Mouse (Mus musculus): ENCODE data around the gene Htt. TPM values are rescaled to one million over a fixed set of nuclear protein-coding genes. Genes with fewer than 3 reads are reported as not detected.
A peak's percentile ranks its signal among the peaks of the same experiment; 100 is the strongest.

Htt gene
- polyA plus RNA-seq, 1 experiment from 2014 or later, result 4.8 TPM

DNA sequence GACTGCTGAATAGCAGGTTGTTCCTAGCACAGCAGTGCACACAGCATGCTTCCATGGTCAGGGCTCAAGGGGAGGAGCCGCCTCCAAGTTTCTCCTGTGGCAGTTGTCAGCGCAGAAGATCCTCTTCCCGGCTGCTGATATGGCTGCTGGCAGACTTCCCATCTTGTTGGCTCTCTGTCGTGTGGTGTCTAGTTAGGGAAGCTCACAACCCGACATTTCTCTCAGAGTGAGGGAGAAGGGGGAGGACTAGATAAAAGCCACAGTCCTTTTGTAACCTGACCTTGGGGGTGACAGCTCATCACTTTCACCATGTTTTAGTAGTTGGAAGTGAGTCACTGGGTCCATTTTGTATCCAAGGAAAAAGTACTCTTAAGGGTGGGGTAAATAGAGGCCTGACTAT, 194.1 kb downstream of the Htt start:
- Histone ChIP-seq H3K4me2 (no peak overlapping the region), H3K9me3 (replicated peaks) (no peaks in the 10 kb centered on the region), H3K36me3 (peaks cover 5% of the 10 kb centered on the region; the same call in 1 of the 2 replicates), H3K27me3 (no peaks in the 10 kb centered on the region), H3K4me1 (replicated peaks) (peaks cover 83% of the 10 kb centered on the region), H3K27ac (0 out of 2 replicates have a peak overlapping the region, but pooled peaks have one; percentile 18), H3K9ac (0 out of 2 replicates have a peak overlapping the region, but pooled peaks have one; percentile 4), H3K4me3 (replicated peaks) (no peak overlapping the region)
- DNase-seq (no peak), ATAC-seq (ENCODE audit: low read depth) (no peak)
- WGBS (ENCODE audit: insufficient replicate concordance), result 41% methylated on average over 5 of the region's 5 CpGs

DNA sequence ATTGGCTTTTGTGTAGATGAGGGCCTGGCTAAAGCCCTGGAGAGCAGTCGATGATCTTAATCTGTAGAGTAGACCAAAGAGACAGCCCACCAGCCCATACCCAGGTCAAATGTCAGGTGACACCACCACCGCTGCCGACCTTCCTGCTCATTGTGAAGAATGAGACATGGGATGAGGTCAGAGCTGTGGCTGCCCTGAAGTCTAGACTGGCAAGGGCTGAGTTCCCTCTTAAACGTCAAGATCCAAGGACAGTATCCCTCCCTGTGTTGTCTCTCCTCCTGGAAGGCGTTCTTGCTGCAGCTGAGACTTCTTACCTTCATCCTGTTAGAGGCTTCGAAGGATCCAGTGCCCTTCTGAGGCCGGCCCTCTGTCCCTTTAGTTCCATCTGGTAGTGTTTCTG, 194.6 kb downstream of the Htt start:
- no peak for DNase-seq
- no peak for ATAC-seq (ENCODE audit: low read depth)
- 0 out of 2 replicates have a peak overlapping the region, but pooled peaks have one; percentile 18 for H3K27ac ChIP-seq
- H3K4me3 ChIP-seq (replicated peaks), result no peak overlapping the region
- WGBS (ENCODE audit: insufficient replicate concordance), result 77% methylated on average over 7 of the region's 7 CpGs
- no peak overlapping the region for H3K9ac ChIP-seq
- no peaks in the 10 kb centered on the region for H3K27me3 ChIP-seq
- peaks cover 5% of the 10 kb centered on the region; the same call in 1 of the 2 replicates for H3K36me3 ChIP-seq
- H3K4me2 ChIP-seq, result no peak overlapping the region
- no peaks in the 10 kb centered on the region for H3K9me3 ChIP-seq (replicated peaks)
- H3K4me1 ChIP-seq (replicated peaks), result peaks cover 83% of the 10 kb centered on the region

DNA sequence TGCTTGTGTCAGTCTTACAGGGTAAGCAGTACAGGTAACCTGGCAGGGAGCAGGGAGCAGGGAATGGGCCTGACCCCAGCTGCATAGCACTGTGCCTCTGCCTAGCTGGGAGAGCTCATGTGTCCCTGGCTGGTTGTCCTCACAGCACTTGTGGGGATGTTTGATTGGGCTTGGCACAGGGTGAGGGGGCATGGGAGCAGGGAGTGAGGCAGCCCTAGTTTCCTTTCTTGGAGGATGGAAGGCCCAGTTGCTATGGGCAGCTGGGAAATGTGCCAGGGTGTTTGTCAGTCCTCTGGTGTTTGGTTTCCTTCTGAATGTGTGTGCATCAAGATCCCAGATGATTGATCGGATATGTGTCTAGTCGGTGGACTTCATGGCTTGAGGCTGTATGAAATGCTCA, 195.5 kb downstream of the Htt start:
- Histone ChIP-seq H3K4me2 (no peak overlapping the region), H3K36me3 (peaks cover 5% of the 10 kb centered on the region; the same call in 1 of the 2 replicates), H3K9me3 (replicated peaks) (no peaks in the 10 kb centered on the region), H3K9ac (no peak overlapping the region), H3K27me3 (no peaks in the 10 kb centered on the region), H3K4me3 (replicated peaks) (no peak overlapping the region), H3K4me1 (replicated peaks) (peaks cover 85% of the 10 kb centered on the region), H3K27ac (peak overlapping the region; percentile 62)
- ATAC-seq (ENCODE audit: low read depth), result no peak
- 70% methylated on average over 2 of the region's 2 CpGs for WGBS (ENCODE audit: insufficient replicate concordance)
- no peak for DNase-seq

DNA sequence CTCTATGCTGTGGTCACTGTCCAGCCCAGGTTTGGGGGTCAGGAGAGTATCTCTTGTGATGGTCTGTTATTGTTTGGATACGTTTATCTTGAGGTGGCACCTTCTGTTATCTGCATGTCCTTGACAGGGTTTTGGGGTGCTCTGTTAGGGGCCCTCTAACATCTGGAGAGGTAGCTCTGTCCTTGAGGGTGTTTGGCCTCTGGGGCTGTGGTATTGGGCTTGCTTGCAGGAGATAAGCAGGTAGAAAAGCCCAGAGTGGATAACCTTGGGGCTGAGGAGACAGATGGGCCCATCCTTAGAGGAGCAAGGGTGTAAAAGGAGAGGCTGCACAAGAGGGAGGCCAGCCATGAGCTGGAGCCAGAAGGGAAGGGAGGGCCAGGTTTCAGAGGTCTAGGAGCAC, 198.5 kb downstream of the Htt start:
- H3K4me3 ChIP-seq (replicated peaks), result no peak overlapping the region
- H3K27me3 ChIP-seq, result no peaks in the 10 kb centered on the region
- H3K36me3 ChIP-seq, result peaks cover 7% of the 10 kb centered on the region
- H3K27ac ChIP-seq, result peak overlapping the region; percentile 90
- ATAC-seq (ENCODE audit: low read depth) (peak; percentile 97), DNase-seq (peak; percentile 81)
- H3K9ac ChIP-seq, result peak overlapping the region; percentile 56
- no peaks in the 10 kb centered on the region for H3K9me3 ChIP-seq (replicated peaks)
- 14% methylated on average over 1 of the region's 1 CpGs for WGBS (ENCODE audit: insufficient replicate concordance)
- H3K4me1 ChIP-seq (replicated peaks), result peaks cover 88% of the 10 kb centered on the region
- peak overlapping the region; percentile 42 for H3K4me2 ChIP-seq

MicroRNAs encoded within 50 kb of the gene (microRNA counts, 519-probe panel; counts per million panel counts)
- 1,397 counts per million, percentile 3 among the panel's probes with 10 or more counts for microRNA mmu-miR-467g

Small RNAs within 50 kb of the gene (microRNA-seq; reads per million reads assigned to microRNA genes)
- gene Mir467g, result not detected

Other genes starting within 250 kb of the Htt start
- gene Tnip2, start 247.7 kb upstream of the Htt start, polyA plus RNA-seq (2015; fragmentation: Nextera tagmentation; extraction: Ambion mirVana), result 5.4 and 6.6 TPM in 2 replicates
- 2.4 and 4.4 TPM in 2 replicates for gene Sh3bp2, start 235.9 kb upstream of the Htt start, polyA plus RNA-seq (2015; fragmentation: Nextera tagmentation; extraction: Ambion mirVana)
- gene Add1, start 188.1 kb upstream of the Htt start, polyA plus RNA-seq (2015; fragmentation: Nextera tagmentation; extraction: Ambion mirVana), result 124 and 133 TPM in 2 replicates
- gene Mfsd10, start 124.5 kb upstream of the Htt start, polyA plus RNA-seq (2015; fragmentation: Nextera tagmentation; extraction: Ambion mirVana), result 56.3 and 65.9 TPM in 2 replicates
- gene Nop14, start 101.6 kb upstream of the Htt start, polyA plus RNA-seq (2015; fragmentation: Nextera tagmentation; extraction: Ambion mirVana), result 19.8 and 24.2 TPM in 2 replicates
- gene Grk4, start 101.4 kb upstream of the Htt start, polyA plus RNA-seq (2015; fragmentation: Nextera tagmentation; extraction: Ambion mirVana), result 0.42 and 0.67 TPM in 2 replicates
- gene Msantd1, start 146.3 kb downstream of the Htt start, polyA plus RNA-seq (2015; fragmentation: Nextera tagmentation; extraction: Ambion mirVana), result 0.17 and 0.24 TPM in 2 replicates
- gene Rgs12, start 187.7 kb downstream of the Htt start, polyA plus RNA-seq (2015; fragmentation: Nextera tagmentation; extraction: Ambion mirVana), result 21.7 and 28.8 TPM in 2 replicates